Mouse (Mus musculus): ENCODE measurements around the gene Cdh13.
A peak's percentile ranks its signal among the peaks of the same experiment; 100 is the strongest.
"Not testable (repeated sequence)": the region's sequence is repeated elsewhere in the genome, so short reads cannot be mapped to it uniquely, and the experiment has no call there.

Cdh13 gene

GRCm38 (mm10) chr8:119284516-119284915 lies 1001.0 kb downstream of the Cdh13 start:
- DNase-seq = no peak

- no peak for DNase-seq
Observed at GRCm38 (mm10) chr8:119284920-119285319, 1001.4 kb downstream of the Cdh13 start.

- DNase-seq = no peak
Observed at GRCm38 (mm10) chr8:119295477-119295876, 1011.9 kb downstream of the Cdh13 start.

GRCm38 (mm10) chr8:119297752-119298151 lies 1014.2 kb downstream of the Cdh13 start:
- DNase-seq = peak in 1 of 2 experiments; percentile 14

GRCm38 (mm10) chr8:119300335-119300734 lies 1016.8 kb downstream of the Cdh13 start:
- DNase-seq = no peak

GRCm38 (mm10) chr8:119304196-119304595 lies 1020.7 kb downstream of the Cdh13 start:
- no peak for DNase-seq

GRCm38 (mm10) chr8:119311412-119311811 lies 1027.9 kb downstream of the Cdh13 start:
- DNase-seq = peak in 1 of 2 experiments; percentile 34

- DNase-seq = no peak
Observed at GRCm38 (mm10) chr8:119323215-119323614, 1039.7 kb downstream of the Cdh13 start.

GRCm38 (mm10) chr8:119339546-119339945 lies 1056.0 kb downstream of the Cdh13 start:
- no peak for DNase-seq

GRCm38 (mm10) chr8:119343606-119344005 lies 1060.1 kb downstream of the Cdh13 start:
- no peak for DNase-seq

GRCm38 (mm10) chr8:119344190-119344856 lies 1060.8 kb downstream of the Cdh13 start, which contains the start of gene Hsbp1:
Gene Hsbp1, plus strand, starts transcription at chr8:119344488.
- DNase-seq = peak; percentile 93 to 98

GRCm38 (mm10) chr8:119345029-119345682 lies 1061.6 kb downstream of the Cdh13 start:
- DNase-seq = no peak

- DNase-seq = no peak
Observed at GRCm38 (mm10) chr8:119345683-119346075, 1062.1 kb downstream of the Cdh13 start.

- DNase-seq = no peak
Observed at GRCm38 (mm10) chr8:119351647-119352046, 1068.1 kb downstream of the Cdh13 start.

- DNase-seq = no peak
Observed at GRCm38 (mm10) chr8:119352977-119353658, 1069.6 kb downstream of the Cdh13 start.

GRCm38 (mm10) chr8:119353659-119354023 lies 1070.1 kb downstream of the Cdh13 start:
- DNase-seq = no peak

GRCm38 (mm10) chr8:119356631-119357030 lies 1073.1 kb downstream of the Cdh13 start:
- not testable (repeated sequence) for DNase-seq

GRCm38 (mm10) chr8:119358175-119358574 lies 1074.6 kb downstream of the Cdh13 start:
- no peak for DNase-seq

- DNase-seq = peak in 1 of 2 experiments; percentile 54
Observed at GRCm38 (mm10) chr8:119358836-119359235, 1075.3 kb downstream of the Cdh13 start.

GRCm38 (mm10) chr8:119360686-119361295 lies 1077.3 kb downstream of the Cdh13 start:
- DNase-seq = no peak
